Mouse (Mus musculus): Measurements from ENCODE around the gene Aldoc.

GRCm38 (mm10) chr11:78346326-78347069 is 23.7 kb downstream of the Aldoc start:
- no peak for TF ChIP-seq CTCF (IDR thresholded peaks at IDR 0.05; ENCODE audit: borderline replicate concordance, insufficient read depth, low read depth, low read length)
- no peak for TF ChIP-seq POLR2A (IDR thresholded peaks at IDR 0.05; ENCODE audit: borderline replicate concordance, insufficient read depth, low read length)
